Mouse (Mus musculus): ENCODE results near the gene Klrb1.
"Not testable (repeated sequence)": the region's sequence is repeated elsewhere in the genome, so short reads cannot be mapped to it uniquely, and the experiment has no call there.

GRCm38 (mm10) chr6:128762892-128763670, 40.2 kb upstream of the Klrb1 start:
- TF ChIP-seq CTCF (conservative IDR thresholded peaks at IDR 0.05; ENCODE audit: low read length); POU5F1 (IDR thresholded peaks at IDR 0.05; ENCODE audit: borderline replicate concordance, low read length); NANOG (IDR thresholded peaks at IDR 0.05; ENCODE audit: borderline replicate concordance, low read length): not testable (repeated sequence)

Measured in E14TG2a.4 (cell line).